Mouse (Mus musculus): ENCODE results near the gene Tpst1. TPM values are rescaled to one million over a fixed set of nuclear protein-coding genes. Genes with fewer than 3 reads are reported as not detected.

Tpst1 gene
- total RNA-seq, 2 experiments from 2014 or later, result 35.1 to 40.0 TPM

DNA sequence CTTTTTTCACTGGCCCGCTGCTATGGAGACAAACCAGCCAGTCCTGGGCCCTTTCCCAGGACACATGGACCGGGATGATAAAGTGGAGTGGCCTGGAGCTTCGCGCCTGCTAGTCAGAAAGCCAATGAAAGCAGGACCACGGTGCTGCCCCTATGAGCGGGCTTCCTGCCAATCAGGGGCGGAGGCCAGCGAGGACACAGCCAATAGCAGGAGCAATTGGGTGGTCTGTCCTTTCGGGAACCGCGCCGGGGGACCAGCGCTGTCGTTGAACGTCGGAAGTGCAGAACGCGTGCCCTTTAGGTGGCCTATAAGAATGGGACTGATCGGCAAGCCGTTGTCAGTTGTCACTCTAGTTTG lies 70.8 kb downstream of the Tpst1 start:
- DNase-seq, result peak; percentile 86

DNA sequence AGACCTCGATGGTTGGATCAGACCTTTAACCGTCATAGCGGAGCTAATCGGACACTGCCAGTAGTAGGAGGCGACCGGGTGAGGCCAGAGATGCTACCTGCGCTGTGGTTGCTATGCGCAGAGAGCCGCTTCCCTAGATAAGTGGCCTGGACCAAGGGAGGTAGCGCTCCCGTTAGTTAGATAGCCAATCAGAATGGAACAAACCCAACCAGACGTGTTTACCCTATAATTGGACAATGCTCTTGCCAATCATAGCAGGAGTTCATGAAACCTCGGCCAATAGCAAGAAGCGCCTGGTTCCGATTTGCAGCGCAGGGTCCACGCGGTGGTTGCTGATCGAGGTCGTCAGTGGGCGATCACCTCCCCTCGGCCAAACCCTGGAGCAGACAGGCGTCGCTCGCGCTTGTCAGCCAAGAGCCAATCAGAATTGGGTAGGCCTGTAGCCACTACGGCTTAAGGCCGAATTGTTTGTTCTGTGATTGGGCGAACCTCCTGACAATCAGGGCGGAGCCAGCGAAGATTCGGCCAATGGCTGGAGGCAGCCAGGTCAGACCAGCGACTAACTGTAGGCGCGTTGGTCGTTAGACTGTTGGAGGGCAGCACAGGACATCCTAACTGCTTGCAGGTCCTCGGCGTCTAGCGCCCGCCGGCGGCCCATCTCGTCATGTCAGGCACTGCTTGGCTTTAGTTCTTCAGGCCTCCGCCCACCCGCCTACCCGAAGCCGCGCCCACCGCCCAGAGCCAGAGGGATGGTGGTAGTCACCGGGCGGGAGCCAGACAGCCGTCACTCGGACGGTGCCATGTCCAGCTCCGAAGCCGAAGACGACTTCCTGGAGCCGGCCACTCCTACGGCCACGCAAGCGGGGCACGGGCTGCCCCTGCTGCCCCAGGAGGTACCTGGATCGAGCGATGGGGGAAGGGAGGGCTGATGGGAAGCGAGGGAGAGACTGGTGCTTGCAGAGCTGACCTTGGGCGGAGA lies 71.5 kb downstream of the Tpst1 start, which contains the start of gene Kctd7:
Gene Kctd7, plus strand, starts transcription at position 528 of the 979 bp plus-strand sequence.
- DNase-seq, result peak; percentile 96

DNA sequence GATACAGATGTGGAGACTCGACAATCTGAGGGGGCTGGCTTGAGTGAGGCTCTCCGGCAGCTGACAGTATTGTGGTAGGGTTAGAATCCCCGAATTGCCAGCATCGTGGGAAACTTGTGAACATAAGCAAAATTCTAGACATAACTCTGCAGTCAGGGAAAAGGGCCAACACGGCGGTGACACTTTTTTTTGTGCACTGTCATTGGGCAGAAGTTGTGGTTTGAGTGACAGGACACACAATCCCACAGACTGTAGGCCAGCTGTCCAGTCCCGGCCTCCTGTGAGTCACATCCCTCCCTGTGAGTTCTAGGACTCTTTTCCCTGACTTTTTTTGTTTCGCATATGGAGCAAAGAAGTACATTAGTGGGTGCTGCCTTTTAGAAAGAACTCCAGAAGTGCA lies 72.8 kb downstream of the Tpst1 start:
- peak; percentile 27 for DNase-seq

DNA sequence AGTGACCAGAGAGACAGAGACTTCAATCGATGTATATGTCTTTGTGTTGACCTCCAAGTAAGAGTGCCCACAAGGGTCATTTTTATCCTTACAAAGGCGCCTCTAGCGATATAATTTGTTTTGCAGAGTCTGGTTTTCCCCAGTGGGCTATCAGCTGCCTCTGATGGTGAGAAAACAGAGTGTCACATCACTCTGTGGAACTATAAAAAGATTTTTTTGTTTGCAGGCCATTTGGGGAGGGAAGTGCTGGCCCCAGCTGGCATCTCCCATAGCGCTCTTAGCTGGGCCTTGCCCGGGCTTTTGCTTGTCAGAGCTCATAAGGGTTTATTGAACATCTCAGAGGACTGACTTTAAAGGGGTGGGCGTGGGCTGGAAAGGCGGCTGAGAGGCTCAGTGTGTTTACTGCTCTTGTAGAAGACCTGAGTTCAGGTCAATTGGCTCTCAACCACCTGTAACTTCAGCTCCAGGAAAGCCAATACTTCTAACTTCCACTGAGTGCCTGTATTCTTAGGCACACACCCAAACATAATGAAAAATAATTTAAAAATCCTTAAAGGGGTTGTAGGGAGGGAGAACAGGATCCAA lies 76.7 kb downstream of the Tpst1 start:
- no peak for DNase-seq

DNA sequence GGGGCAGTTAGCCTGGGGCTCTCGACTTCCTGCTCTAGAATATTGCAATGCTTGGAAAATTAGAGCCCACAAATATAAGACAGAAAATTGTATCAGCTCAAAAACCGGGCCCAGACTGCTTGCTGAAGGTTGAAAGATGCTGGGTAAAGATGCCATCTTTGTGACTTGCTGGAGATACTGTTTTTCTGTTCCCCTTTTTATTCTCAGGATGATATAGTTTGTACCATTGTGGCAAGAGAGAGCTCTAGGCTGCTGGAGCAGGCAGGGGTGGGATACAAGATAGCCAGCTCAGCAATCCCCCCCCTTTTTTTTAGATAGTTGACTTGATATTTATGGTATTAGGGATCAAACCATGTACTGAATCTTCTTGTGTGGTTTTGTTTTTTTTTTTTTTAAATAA lies 81.2 kb downstream of the Tpst1 start:
- no peak for DNase-seq

DNA sequence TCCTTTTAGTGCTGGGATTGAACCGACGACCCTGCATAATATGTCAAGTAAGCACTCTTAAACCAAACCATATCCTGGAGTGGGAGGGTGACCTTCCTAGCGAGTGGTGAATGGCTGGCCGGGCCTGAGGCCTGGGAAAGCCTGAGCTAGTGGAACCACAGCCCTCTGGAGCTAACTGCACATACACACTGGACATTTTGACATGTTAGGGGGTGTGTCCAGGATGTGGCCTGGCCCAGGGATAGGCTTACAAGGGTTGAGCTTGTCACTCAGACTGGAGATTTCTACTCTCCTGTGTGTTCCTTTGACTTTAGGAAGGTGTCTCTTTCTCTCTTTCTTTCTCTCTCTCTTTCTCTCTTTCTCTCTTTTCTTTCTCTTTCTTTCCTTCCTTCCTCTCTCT lies 85.4 kb downstream of the Tpst1 start:
- no peak for DNase-seq

DNA sequence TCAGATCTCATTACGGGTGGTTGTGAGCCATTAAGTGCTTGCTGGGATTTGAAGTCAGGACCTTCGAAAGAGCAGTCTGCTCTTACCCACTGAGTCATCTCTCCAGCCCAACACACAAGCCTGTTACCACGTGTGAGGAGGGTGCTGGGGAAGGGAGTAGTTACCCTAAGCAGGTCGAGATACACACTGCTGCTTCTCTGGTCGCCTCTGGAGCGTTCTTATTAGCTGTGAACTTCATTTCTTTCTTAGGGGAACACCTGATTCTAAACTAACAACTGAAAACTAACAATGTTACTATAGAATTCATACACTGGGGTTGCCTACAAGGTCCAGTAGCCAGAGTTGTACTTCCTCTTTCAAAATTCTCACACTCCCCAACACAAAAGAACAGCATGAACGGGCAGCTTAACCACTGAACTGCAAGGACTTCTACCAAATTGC lies 86.7 kb downstream of the Tpst1 start:
- DNase-seq, result no peak

DNA sequence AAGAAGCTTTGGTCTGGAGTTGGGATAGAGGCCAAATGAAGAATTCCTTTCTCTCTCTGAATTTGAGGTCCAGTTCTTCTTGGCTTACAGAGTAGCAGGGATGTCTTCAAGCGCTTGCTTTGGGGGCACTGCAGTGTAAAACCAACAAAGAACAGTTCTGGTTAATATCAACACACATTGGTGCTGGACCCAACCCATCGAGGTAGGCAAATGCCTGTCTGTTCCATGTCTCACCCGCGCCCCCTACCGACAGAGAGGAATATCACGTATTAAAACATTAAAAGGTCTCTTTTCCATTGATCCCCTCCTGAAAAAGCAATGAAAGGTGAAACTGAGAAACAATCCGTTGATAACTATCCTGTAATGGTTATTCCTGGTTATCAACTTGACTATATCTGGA lies 90.5 kb downstream of the Tpst1 start:
- DNase-seq, result peak; percentile 88

DNA sequence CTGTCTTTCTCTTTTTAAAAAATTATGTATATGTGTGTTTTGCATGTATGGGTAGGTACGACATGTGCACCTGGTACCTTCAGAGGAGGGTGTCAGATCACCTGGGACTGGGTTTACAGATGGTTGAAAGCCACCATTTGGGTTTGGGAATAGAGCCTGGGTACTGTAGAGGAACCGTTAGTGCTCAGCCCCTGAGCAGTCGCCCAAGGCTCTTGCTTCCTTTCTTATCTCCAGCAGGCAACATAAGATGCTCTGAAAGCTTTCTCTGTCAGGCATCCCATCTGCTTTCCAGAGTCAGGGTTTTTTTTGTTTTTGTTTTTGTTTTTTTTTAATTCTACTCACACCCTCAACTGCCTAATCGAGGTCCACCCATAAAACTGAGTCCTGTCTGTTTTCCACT lies 92.1 kb downstream of the Tpst1 start:
- no peak for DNase-seq

DNA sequence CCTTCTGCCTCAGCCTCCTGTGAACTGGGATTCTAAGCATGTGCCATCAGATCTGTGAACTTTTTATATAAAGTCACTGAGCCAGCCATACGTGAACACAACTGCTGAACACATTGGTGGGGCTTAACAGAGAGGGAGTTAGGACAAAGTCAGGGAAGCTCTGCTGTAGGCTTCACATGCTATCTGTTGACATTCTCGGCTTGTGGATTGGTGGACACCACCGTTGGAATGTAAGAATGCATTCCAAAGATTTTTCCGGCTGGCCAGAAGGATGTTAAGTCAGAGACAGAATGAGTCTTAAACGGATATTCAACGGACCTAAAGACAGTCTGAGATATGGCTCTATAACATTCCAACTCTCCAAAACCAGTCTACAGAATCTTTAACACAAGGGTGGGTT lies 96.0 kb downstream of the Tpst1 start:
- DNase-seq, result no peak

DNA sequence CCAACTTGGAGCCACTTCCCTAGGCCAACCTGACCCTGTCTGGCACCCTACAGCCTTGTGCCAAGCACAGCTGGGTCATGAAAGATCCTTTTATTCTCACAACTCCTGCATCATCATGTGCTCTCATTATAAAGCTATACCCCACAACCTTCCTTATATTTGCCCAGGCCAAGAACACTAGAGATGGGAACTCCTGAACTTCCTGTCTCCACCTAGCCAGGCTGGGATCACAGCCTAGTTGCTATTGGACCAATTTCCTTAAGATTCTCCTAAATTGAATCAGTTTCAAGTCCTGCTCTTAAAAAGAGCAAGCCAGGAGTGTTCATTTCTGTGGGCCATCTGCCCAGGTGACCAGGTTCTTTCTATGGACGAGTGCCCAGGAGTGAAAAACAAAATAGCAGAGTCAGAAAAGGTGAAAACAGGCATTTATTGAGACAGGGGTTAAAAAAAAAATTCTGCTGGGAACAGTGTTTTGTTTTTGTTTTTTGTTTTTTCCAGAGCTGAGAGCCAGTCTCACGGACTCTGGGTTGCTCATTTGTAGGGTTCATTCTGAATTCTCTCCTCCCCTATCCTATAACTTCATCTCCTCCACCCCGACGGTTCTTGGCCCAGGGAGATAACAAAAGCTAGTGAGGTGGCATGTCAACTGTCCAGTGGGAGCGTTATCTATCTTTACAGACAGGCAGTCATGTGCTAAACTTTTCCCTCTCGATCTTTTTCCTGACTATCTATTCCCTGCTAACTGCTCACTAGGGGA lies 97.7 kb downstream of the Tpst1 start:
- DNase-seq, result peak; percentile 14

DNA sequence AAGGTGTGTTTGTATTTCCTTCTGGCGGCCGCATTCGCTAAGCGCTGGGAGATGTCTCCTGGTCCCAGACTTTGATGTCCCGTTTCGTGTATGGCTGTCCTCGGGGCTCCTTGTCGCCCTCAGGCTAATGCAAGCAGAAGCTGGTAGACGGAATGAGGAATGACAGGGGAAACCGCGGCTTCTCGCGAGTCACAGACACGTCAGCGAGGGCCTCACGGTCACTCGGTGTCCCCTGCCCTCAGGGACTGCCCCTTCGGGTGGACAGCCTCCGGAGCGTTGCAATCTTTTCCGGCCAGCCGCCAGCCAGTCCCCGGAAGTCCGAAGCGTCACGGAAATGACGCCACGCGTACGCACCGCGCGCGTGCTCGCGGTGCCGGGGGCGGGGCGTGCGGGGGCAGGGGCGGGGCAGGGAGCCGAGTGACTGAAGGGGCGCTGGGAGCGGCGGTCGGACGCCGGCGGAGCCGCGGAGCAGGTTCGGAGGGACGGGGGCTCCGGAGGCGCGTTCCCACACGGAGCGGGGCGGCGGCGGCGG lies 98.4 kb downstream of the Tpst1 start, which contains the start of gene Rabgef1:
Gene Rabgef1, plus strand, starts transcription at position 376 of the 532 bp plus-strand sequence.
- peak; percentile 97 for DNase-seq

DNA sequence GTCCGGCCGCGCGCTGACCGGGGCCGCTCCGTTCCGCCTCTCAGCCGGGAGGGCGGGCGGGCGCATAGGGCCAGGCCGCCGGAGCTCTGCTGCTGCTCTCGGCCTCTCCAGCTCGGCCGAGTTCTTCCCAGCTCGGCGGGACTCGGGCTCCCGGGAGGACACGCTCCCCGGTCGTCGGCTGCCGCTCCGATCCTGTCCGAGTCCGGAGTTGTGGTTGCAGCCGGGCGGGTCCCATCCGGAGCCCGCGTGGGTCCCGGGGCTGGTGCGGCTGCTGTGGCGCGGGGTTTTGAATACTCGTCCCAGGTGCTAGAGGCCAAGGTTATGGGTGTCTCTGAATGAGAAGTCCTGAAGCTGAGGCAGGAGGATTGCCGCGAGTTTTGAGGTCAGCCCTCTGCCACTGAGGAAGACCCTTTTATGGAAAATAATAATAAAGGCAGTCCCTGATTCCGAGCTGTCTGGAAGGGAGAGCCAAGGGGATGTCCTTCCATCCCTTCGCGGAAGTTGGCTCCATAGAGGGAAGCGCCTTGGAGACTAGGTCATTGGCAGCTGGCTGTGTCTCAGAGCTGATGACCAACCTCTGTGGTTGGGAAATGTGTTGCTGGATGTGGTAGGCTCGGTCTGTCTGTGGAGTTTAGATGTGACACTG lies 99.0 kb downstream of the Tpst1 start:
- peak; percentile 75 for DNase-seq

DNA sequence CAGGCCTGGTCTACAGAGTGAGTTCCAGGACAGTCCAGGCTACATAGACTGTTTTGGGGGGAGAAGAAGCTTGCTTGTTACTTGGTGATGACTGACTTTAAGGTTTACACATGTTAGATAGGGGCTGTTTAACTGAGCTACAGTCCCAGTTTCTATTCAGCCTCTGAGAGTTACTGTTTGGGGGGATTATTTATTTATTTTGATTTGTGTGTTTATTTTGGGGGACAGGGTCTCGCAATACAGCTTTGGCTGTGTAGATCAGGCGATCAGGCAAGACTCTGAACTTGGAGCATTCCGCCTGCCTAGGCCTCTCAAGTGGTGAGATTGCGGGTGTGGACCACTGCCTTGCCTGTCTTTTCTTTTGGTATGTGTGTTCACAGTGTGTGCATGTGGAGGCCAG lies 99.9 kb downstream of the Tpst1 start:
- no peak for DNase-seq

DNA sequence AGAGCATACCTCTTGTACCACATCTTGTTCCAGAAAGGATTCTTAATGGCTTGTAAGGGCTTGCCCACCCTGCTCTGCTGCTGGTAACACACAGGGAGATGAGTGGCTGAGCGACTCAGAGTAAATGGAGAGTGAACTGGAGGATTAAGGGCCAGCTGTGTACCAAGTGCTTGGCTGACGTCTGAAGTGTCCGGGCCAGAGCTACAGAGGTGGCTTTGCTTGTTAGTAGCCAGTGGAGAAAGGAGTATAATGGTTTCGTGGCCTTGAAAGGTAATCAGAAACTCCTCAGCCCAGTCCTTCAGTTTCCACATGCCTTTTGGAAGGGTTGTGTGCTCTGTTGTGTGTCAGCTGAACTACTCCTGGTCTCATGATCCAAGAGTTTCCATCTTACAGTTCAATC lies 104.7 kb downstream of the Tpst1 start:
- no peak for DNase-seq

DNA sequence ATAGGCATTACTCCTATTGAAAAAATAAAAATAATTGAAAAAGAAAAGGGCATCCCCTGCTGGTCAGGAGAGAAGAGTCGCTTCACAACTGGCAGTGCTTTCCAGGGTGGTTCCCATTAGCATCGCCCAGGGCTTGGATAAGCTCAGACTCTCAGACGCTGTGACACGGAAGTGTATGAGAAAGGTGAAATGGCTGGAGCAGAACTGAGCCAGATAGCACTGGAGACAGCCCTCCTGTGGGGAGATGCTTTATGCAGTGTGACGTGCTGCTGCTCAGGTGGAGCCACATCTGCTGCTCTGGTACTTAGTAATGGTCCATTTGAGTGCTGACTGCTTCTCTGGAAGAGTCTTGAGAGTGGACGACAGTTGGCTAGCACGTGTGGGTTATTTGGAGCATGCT lies 107.2 kb downstream of the Tpst1 start:
- no peak for DNase-seq

DNA sequence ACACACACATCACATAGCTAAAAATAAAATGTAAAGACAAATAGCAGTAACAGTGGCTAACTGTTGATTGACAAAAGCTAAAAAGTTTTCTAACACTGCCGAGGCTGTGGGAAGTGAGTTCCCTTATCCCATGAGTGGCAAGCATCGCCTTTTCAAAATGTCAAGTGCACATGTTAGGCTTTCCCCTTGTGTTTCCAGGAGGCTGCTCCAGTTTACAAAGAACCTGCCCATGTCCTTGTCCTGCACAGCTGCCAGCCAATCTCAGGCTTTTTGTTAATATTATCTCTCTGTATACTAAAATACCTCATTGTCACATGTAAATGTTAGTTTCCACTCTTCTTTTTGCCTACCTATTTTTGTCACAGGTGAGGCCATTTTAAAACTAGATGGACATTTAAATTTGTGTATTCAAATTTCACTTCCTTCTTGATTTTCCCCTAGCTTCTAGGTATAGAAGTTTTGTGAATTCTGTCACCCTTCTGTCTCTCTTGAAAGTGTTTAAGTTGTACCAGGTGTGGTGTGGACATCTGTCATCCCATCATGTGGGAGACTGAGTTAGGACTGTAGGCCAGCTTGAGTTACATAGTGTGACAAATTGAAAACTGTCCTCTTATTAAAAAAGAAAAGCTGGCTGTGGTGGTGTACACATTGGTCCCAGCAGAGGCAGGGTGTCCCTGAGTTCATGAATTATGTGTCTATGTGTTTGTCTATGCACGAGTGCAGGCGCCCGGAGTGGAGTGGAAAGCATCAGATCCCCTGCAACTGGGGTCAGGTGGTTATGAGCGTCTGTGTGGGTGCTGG lies 108.8 kb downstream of the Tpst1 start:
- no peak for DNase-seq

DNA sequence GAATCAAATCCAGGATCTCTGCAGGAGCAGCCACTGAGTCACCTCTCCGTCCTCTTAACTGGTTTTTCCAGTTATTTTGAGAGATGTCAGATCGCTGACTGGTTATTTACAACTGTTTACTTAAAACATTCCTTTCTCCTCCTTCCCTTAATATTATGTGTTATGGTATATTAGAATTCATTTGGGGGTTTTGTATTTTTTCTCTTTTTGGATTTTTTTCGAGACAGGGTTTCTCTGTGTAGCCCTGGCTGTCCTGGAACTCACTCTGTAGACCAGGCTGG lies 109.4 kb downstream of the Tpst1 start:
- no peak for DNase-seq

DNA sequence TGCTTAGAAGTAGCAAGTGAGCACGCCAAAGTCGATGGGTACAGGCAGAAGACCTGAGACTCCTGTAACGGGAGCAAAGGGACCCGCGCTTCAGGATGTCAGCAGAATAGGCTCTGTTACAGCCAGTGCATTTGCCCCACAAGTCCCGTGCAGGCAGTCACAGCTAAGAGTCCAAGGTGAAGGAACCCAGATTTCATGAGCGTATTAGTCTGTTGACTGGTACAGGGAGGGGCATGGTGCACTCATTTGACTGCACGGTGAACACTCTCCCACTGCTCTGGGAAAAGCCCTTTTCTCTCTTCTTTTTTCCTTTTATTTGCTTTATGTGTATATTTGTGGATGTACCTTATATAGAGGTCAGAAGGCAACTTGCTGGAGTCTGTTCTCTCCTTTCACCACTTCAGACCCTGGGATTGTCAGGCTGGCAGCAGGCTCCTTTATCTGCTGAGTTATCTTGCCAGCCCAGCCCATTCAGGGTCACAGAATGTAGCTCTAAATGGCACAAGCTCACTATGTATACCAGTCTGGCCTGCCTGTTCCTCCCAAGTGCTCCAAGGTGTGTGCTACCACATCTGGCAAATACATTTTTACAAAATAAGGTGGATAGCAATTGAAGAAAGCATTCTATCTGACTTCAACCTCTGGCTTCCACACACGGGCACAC lies 111.2 kb downstream of the Tpst1 start:
- DNase-seq, result peak; percentile 53

DNA sequence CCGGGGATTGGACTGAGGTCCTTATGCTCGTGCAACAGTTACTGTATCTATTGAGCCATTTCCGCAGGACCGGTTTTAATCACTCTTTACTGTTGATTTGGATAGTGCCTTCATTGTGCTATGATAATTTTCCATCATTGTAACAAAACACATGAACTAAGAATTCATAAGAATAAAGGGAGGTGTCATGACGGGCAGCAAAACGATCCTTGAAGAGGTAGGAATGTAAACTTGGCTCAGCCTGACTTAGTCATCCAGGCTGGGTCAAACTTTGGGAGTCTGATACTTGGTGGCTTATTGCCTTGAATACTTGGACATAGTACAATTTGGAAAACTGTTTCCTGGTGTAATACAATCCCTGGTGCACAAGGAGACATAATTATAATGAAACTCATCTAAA lies 112.2 kb downstream of the Tpst1 start:
- DNase-seq, result no peak
